Mouse (Mus musculus) CH12.LX (cell line): Measurements from ENCODE around the gene 4930430F08Rik. TPM values are rescaled to one million over a fixed set of nuclear protein-coding genes. Genes with fewer than 3 reads are reported as not detected.

Experiments used
- DNase-seq: peaks from one replicate; pipeline ENCODE4 v3.0.0-alpha.2; 2013; ENCODE audit errors: extremely low read depth
- H3K27ac ChIP-seq: 2 replicates; pipeline ENCODE4 v1.5.1; 2012; ENCODE audit warnings: low read depth, mild to moderate bottlenecking, control low read depth, moderate library complexity; ENCODE audit not compliant: insufficient read depth
- H3K27me3 ChIP-seq: replicated peaks from 2 replicates; pipeline ENCODE3; 2012; ENCODE audit warnings: inconsistent platforms
- H3K36me3 ChIP-seq, 2 experiments: replicated peaks in 1 of 2; 2 replicates each; pipeline versions ENCODE3 to v1.6.1; 2012; ENCODE audit warnings: inconsistent platforms in 1 of 2, low read length in 1 of 2, mild to moderate bottlenecking in 1 of 2, mixed read lengths in 1 of 2, moderate library complexity in 1 of 2; ENCODE audit not compliant: control insufficient read depth in 1 of 2, insufficient read depth in 1 of 2
- H3K4me1 ChIP-seq, 2 experiments: 2 replicates each; pipeline ENCODE4 v1.6.1; 2012; ENCODE audit warnings: inconsistent platforms in 1 of 2, moderate library complexity in 1 of 2; ENCODE audit not compliant: insufficient read depth in 2 of 2, control insufficient read depth in 1 of 2
- H3K4me2 ChIP-seq: 2 replicates; pipeline ENCODE4 v1.6.1; 2012; ENCODE audit warnings: low read depth, mild to moderate bottlenecking, control low read depth; ENCODE audit not compliant: poor library complexity, insufficient read depth, severe bottlenecking
- H3K4me3 ChIP-seq, 3 experiments: fragments of 150-350 bp in 1 of 3; sonication (generic) in 1 of 3; replicated peaks in 1 of 3; 2 replicates each; pipeline versions ENCODE3 to v1.5.1; 2011 to 2012; ENCODE audit warnings: low read depth in 2 of 3, low read length in 2 of 3, mild to moderate bottlenecking in 2 of 3, moderate library complexity in 2 of 3, control low read depth in 1 of 3, improper control_type of control experiment in 1 of 3, inconsistent platforms in 1 of 3, mixed read lengths in 1 of 3; ENCODE audit not compliant: poor library complexity in 1 of 3
- H3K79me2 ChIP-seq: replicated peaks from 2 replicates; pipeline ENCODE4 v1.6.1; 2012; ENCODE audit warnings: mild to moderate bottlenecking, moderate library complexity; ENCODE audit not compliant: control insufficient read depth, poor library complexity, insufficient read depth, severe bottlenecking; ENCODE audit errors: extremely low read depth
- H3K9ac ChIP-seq: 2 replicates; pipeline ENCODE4 v1.6.1; 2012; ENCODE audit warnings: low read depth, mild to moderate bottlenecking, control low read depth, moderate library complexity; ENCODE audit not compliant: insufficient read depth
- H3K9me3 ChIP-seq: replicated peaks from 2 replicates; pipeline ENCODE3; 2012; ENCODE audit warnings: low read length, inconsistent platforms, mixed read lengths
- CTCF ChIP-seq, 2 experiments: IDR thresholded peaks in 1 of 2; conservative IDR thresholded peaks in 1 of 2; 2 replicates each; pipeline ENCODE4 v1.5.1; 2011 to 2012; ENCODE audit warnings: low read depth in 2 of 2, low read length in 2 of 2, improper control_type of control experiment in 1 of 2, inconsistent platforms in 1 of 2, mild to moderate bottlenecking in 1 of 2, moderate library complexity in 1 of 2
- ELF1 ChIP-seq: IDR thresholded peaks from 2 replicates; pipeline ENCODE4 v1.6.1; 2014; ENCODE audit warnings: low read depth, mild to moderate bottlenecking, inconsistent platforms, low read length, improper control_type of control experiment
- EP300 ChIP-seq: IDR thresholded peaks from 2 replicates; pipeline ENCODE4 v1.6.1; 2011; ENCODE audit warnings: low read length, improper control_type of control experiment
- ETS1 ChIP-seq: conservative IDR thresholded peaks from 2 replicates; pipeline ENCODE4 v1.6.1; 2012; ENCODE audit warnings: low read depth, mild to moderate bottlenecking, inconsistent platforms, low read length, improper control_type of control experiment, moderate library complexity
- GABPA ChIP-seq: IDR thresholded peaks from 2 replicates; pipeline ENCODE4 v1.6.1; 2012; ENCODE audit warnings: low read depth, low read length, improper control_type of control experiment, inconsistent platforms; ENCODE audit not compliant: insufficient replicate concordance
- HCFC1 ChIP-seq: IDR thresholded peaks from 2 replicates; pipeline ENCODE4 v1.6.1; 2012; ENCODE audit warnings: low read depth, mild to moderate bottlenecking, inconsistent platforms, low read length, improper control_type of control experiment
- IRF4 ChIP-seq: IDR thresholded peaks from 2 replicates; pipeline ENCODE4 v1.6.1; 2014; ENCODE audit warnings: low read depth, mild to moderate bottlenecking, inconsistent platforms, low read length, improper control_type of control experiment
- JUN ChIP-seq: IDR thresholded peaks from 2 replicates; pipeline ENCODE4 v1.6.1; 2011; ENCODE audit warnings: low read depth, mild to moderate bottlenecking, low read length, improper control_type of control experiment, moderate library complexity; ENCODE audit not compliant: insufficient read depth
- JUND ChIP-seq: conservative IDR thresholded peaks from 2 replicates; pipeline ENCODE4 v1.6.1; 2011; ENCODE audit warnings: low read depth, low read length, improper control_type of control experiment
- MYC ChIP-seq: IDR thresholded peaks from 2 replicates; pipeline ENCODE4 v1.6.1; 2011; ENCODE audit warnings: low read depth, mild to moderate bottlenecking, improper control_type of control experiment, low read length
- NELFE ChIP-seq: IDR thresholded peaks from 2 replicates; pipeline ENCODE4 v1.6.1; 2011; ENCODE audit warnings: low read depth, low read length, improper control_type of control experiment
- PAX5 ChIP-seq: IDR thresholded peaks from 2 replicates; pipeline ENCODE4 v1.6.1; 2012; ENCODE audit warnings: low read length, inconsistent platforms, mixed read lengths
- POLR2AphosphoS2 ChIP-seq: IDR thresholded peaks from 2 replicates; pipeline ENCODE4 v1.6.1; 2011; ENCODE audit warnings: low read depth, low read length, improper control_type of control experiment
- RAD21 ChIP-seq: IDR thresholded peaks from 2 replicates; pipeline ENCODE4 v1.6.1; 2011; ENCODE audit warnings: low read depth, mild to moderate bottlenecking, low read length, improper control_type of control experiment, moderate library complexity
- SIN3A ChIP-seq: IDR thresholded peaks from 2 replicates; pipeline ENCODE4 v1.6.1; 2012; ENCODE audit warnings: low read length, improper control_type of control experiment, inconsistent platforms
- TBP ChIP-seq: conservative IDR thresholded peaks from 2 replicates; pipeline ENCODE4 v1.6.1; 2011; ENCODE audit warnings: low read depth, low read length, improper control_type of control experiment
- USF2 ChIP-seq: conservative IDR thresholded peaks from 2 replicates; pipeline ENCODE4 v1.6.1; 2011; ENCODE audit warnings: low read depth, low read length, improper control_type of control experiment
- ZC3H11A ChIP-seq: IDR thresholded peaks from 2 replicates; pipeline ENCODE4 v1.6.1; 2012; ENCODE audit warnings: low read depth, mild to moderate bottlenecking, inconsistent platforms, low read length, improper control_type of control experiment
- ZNF384 ChIP-seq: IDR thresholded peaks from 2 replicates; pipeline ENCODE4 v1.6.1; 2012; ENCODE audit warnings: low read depth, low read length, improper control_type of control experiment, inconsistent platforms
- dilution Hi-C: fragments of 300-500 bp; cut with MboI; formaldehyde crosslinking; loops from 2 replicates; pipeline ENCODE4 v1.14.3; 2020; ENCODE audit warnings: low sequenced_read_pairs; ENCODE audit not compliant: extremely low pct_unique_long_range_greater_than_20kb, extremely low pct_ligation_motif_present
- in situ Hi-C: fragments of 300-500 bp; cut with MboI; formaldehyde crosslinking; loops from 3 replicates; pipeline ENCODE4 v1.14.3; 2019; ENCODE audit warnings: low sequenced_read_pairs, low pct_ligation_motif_present, low pct_unique_long_range_greater_than_20kb, mixed read lengths
- polyA plus RNA-seq: library from polyadenylated mRNA; unstranded; fragments of >175 nt; gene quantifications from 2 replicates; pipeline ENCODE4 v1.2.1, GENCODE M21; 2012; ENCODE audit warnings: low read depth; ENCODE audit not compliant: insufficient read length
- total RNA-seq, 2 experiments: library from RNA; depleted of rRNA; stranded (reverse); fragments of 300-350 nt in 1 of 2; fragments of >200 nt in 1 of 2; gene quantifications; 2 replicates each; pipeline ENCODE4 v1.2.3; 2012 to 2014

4930430F08Rik gene
- total and polyA plus RNA-seq, 3 experiments: not detected

- TF ChIP-seq ETS1 (no peak), RAD21 (no peak), GABPA (no peak), PAX5 (no peak), ELF1 (no peak), MYC (no peak), ZNF384 (no peak), IRF4 (no peak), ZC3H11A (no peak), JUN (no peak), SIN3A (no peak), USF2 (no peak), POLR2AphosphoS2 (no peak), NELFE (no peak), EP300 (no peak), TBP (no peak), JUND (no peak), HCFC1 (no peak), CTCF (conservative IDR thresholded peaks at IDR 0.05 in 1 of 2, IDR thresholded peaks at IDR 0.05 in 1 of 2; ENCODE audit: low read depth in 2 of 2, low read length in 2 of 2) (no peak)
- dilution Hi-C loops: no loop called here
Observed at GRCm38 (mm10) chr10:100556566-100557175, 33.6 kb downstream of the 4930430F08Rik start.

GRCm38 (mm10) chr10:100524499-100525390 lies 65.5 kb downstream of the 4930430F08Rik start:
- dilution Hi-C loops: no loop called here
- peaks cover 26% of the 10 kb centered on the region for H3K9me3 ChIP-seq
- no peaks in the 10 kb centered on the region for H3K4me1 ChIP-seq
- H3K4me2 ChIP-seq: no peak overlapping the region
- no peaks in the 10 kb centered on the region for H3K27me3 ChIP-seq
- in situ Hi-C loops: no loop called here
- no peaks in the 10 kb centered on the region for H3K79me2 ChIP-seq
- no peak for DNase-seq
- TF ChIP-seq EP300 (no peak), HCFC1 (no peak)
- H3K27ac ChIP-seq: no peak overlapping the region
- H3K4me3 ChIP-seq: no peak overlapping the region
- H3K9ac ChIP-seq: no peak overlapping the region
- H3K36me3 ChIP-seq: no peaks in the 10 kb centered on the region

More at GRCm38 (mm10) chr10:100556566-100557175, 33.6 kb downstream of the 4930430F08Rik start:
- Histone ChIP-seq H3K4me1 (no peaks in the 10 kb centered on the region), H3K4me3 (no peak overlapping the region), H3K36me3 (no peaks in the 10 kb centered on the region), H3K9me3 (peaks cover 17% of the 10 kb centered on the region), H3K27ac (no peak overlapping the region), H3K79me2 (no peaks in the 10 kb centered on the region), H3K27me3 (no peaks in the 10 kb centered on the region), H3K4me2 (no peak overlapping the region), H3K9ac (no peak overlapping the region)
- DNase-seq: no peak
- in situ Hi-C loops: no loop called here
